Mouse (Mus musculus) G1E (cell line): Measurements from ENCODE around the gene Cideb. TPM values are rescaled to one million over a fixed set of nuclear protein-coding genes. Genes with fewer than 3 reads are reported as not detected.
A peak's percentile ranks its signal among the peaks of the same experiment; 100 is the strongest.
"Not testable (repeated sequence)": the region's sequence is repeated elsewhere in the genome, so short reads cannot be mapped to it uniquely, and the experiment has no call there.

ENCODE experiments used
- ATAC-seq: 2 replicates; pipeline ENCODE4 v1.8.0; 2016; ENCODE audit warnings: mild to moderate bottlenecking; ENCODE audit not compliant: insufficient number of reproducible peaks, poor library complexity, low FRiP score, severe bottlenecking; ENCODE audit errors: extremely low read depth
- DNase-seq: peaks from one replicate; pipeline ENCODE4 v3.0.0; 2012; ENCODE audit warnings: low spot score
- H3K27me3 ChIP-seq: 2 replicates; pipeline ENCODE4 v1.6.1; 2012; ENCODE audit warnings: mild to moderate bottlenecking, low read length, inconsistent platforms; ENCODE audit not compliant: insufficient read depth
- H3K36me3 ChIP-seq: replicated peaks from 2 replicates; pipeline ENCODE3; 2012; ENCODE audit warnings: mild to moderate bottlenecking, inconsistent platforms
- H3K4me1 ChIP-seq: 2 replicates; pipeline ENCODE4 v1.6.1; 2012; ENCODE audit warnings: low read depth, low read length, inconsistent platforms, mixed read lengths; ENCODE audit not compliant: insufficient read depth
- H3K4me3 ChIP-seq: 2 replicates; pipeline ENCODE4 v1.5.1; 2012; ENCODE audit warnings: low read depth, mild to moderate bottlenecking, inconsistent platforms, low read length, moderate library complexity, mixed read lengths
- H3K9me3 ChIP-seq: replicated peaks from 2 replicates; pipeline ENCODE4 v1.6.1; 2012; ENCODE audit warnings: inconsistent platforms
- CTCF ChIP-seq: IDR thresholded peaks from 2 replicates; pipeline ENCODE4 v1.5.1; 2012; ENCODE audit warnings: low read depth, low read length, inconsistent platforms, mixed read lengths
- GATA1 ChIP-seq: IDR thresholded peaks from 2 replicates; pipeline ENCODE4 v1.6.1; 2012; ENCODE audit warnings: borderline replicate concordance, low read length, inconsistent platforms, mixed read lengths
- GATA2 ChIP-seq: IDR thresholded peaks from 2 replicates; pipeline ENCODE4 v1.6.1; 2012; ENCODE audit warnings: low read depth, low read length, inconsistent platforms, borderline replicate concordance
- POLR2AphosphoS5 ChIP-seq: IDR thresholded peaks from 2 replicates; pipeline ENCODE4 v1.6.1; 2012; ENCODE audit warnings: low read depth, low read length, inconsistent platforms; ENCODE audit not compliant: insufficient replicate concordance
- TAL1 ChIP-seq: conservative IDR thresholded peaks from 2 replicates; pipeline ENCODE4 v1.6.1; 2012; ENCODE audit warnings: low read depth, low read length, inconsistent platforms, mixed read lengths
- polyA plus RNA-seq: library from polyadenylated mRNA; stranded (reverse); fragments of >175 nt; gene quantifications from 2 replicates; pipeline ENCODE4 v1.2.3, GENCODE M21; 2012
- total RNA-seq, 2 experiments: library from RNA; stranded (forward) in 1 of 2; stranded (reverse) in 1 of 2; fragments of 200-1000 nt in 1 of 2; fragments of >200 nt in 1 of 2; fragmentation: Nextera tagmentation in 1 of 2; gene quantifications; 2 replicates each; pipeline ENCODE4 v1.2.3; 2014 to 2017

Gene Cideb
- total and polyA plus RNA-seq, 3 experiments, result 0.38 TPM; not detected in 2

DNA sequence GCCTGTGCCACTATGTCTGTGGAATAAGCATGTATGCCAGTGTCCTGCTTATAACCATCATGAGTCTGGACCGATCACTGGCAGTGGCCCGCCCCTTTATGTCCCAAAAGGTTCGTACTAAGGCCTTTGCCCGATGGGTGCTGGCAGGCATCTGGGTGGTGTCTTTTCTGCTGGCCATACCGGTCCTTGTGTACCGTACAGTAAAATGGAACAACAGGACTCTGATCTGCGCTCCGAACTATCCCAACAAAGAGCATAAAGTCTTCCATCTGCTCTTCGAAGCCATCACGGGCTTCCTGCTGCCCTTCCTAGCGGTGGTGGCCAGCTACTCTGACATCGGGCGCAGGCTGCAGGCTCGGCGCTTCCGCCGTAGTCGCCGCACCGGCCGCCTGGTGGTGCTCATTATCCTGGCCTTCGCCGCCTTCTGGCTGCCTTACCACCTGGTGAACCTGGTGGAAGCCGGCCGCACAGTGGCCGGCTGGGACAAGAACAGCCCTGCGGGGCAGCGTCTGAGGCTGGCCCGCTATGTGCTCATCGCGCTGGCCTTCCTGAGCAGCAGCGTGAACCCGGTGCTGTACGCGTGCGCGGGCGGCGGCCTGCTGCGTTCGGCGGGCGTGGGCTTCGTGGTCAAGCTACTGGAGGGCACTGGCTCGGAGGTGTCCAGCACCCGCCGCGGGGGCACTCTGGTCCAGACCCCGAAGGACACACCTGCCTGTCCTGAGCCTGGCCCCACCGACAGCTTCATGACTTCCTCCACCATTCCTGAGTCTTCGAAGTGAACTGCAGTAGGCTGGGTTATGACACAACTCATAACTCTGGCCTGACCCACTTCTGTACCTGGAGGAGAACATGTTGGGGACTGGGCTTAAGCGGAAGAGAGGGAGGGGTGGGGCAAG lies 9.5 kb upstream of the Cideb start:
- no peak for ATAC-seq
- no peak for TF ChIP-seq TAL1
- TF ChIP-seq GATA2, result no peak
- Histone ChIP-seq H3K36me3 (no peaks in the 10 kb centered on the region), H3K4me1 (peaks cover 93% of the 10 kb centered on the region), H3K4me3 (peak overlapping the region; percentile 44; the same call in 1 of the 2 replicates), H3K27me3 (peaks cover 11% of the 10 kb centered on the region), H3K9me3 (peaks cover 7% of the 10 kb centered on the region)
- no peak for DNase-seq

DNA sequence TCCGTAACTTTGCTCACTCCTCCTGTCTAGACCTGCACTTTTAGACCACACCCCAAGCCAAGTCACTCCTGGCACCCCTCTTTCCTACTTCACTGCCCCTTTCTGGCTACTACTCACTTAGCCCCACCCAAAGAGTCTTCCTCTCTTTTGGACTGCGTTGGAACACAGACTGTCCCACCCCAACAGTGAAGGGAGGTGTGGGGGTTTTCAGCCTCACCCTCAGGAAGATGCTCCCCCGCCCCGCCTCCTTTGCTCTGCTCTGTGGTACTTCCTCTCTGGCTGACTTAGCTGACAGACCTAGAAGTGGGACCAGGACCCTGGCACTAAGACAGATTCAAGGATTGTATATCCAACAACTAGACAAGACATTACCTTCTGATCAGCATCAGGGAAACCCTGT lies 7.4 kb upstream of the Cideb start, which contains the start of gene Ltb4r1:
TSS of gene Ltb4r1 (plus strand) at position 267 of the 400 bp plus-strand sequence.
- TF ChIP-seq TAL1, result no peak
- no peak for TF ChIP-seq CTCF
- no peak for TF ChIP-seq POLR2AphosphoS5
- TF ChIP-seq GATA1, result no peak
- TF ChIP-seq GATA2, result no peak
- H3K27me3 ChIP-seq, result peaks cover 7% of the 10 kb centered on the region; the same call in 1 of the 2 replicates
- peaks cover 5% of the 10 kb centered on the region for H3K36me3 ChIP-seq
- peak within 1 kb of the TSS; percentile 42; the same call in 1 of the 2 replicates for H3K4me3 ChIP-seq
- H3K9me3 ChIP-seq, result peaks cover 10% of the 10 kb centered on the region
- no peak for ATAC-seq
- peaks cover 85% of the 10 kb centered on the region for H3K4me1 ChIP-seq
- DNase-seq, result peak; percentile 38

DNA sequence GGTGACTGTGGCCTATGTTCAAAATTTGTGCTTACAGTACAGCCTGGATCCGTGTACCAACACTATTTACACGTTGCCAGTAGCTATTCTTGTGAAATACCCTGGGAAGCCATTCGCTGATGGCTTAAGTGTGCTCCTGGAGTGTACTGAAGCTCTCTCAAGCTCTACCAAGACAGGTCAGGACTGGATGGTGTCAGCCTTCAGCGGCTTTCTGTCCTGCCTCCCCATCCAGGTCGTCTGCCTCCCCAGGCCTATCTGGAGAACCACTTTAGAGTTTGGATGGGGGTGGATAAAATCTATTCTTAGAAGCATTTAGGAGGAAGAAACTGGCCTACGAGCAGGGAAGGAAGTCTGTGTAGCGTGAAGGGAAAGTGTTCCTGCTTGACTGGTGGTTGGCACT lies 4.9 kb upstream of the Cideb start:
- H3K36me3 ChIP-seq, result peaks cover 7% of the 10 kb centered on the region
- ATAC-seq (no peak), DNase-seq (no peak)
- TF ChIP-seq CTCF (no peak), GATA1 (no peak), GATA2 (no peak), POLR2AphosphoS5 (no peak), TAL1 (no peak)
- peaks cover 67% of the 10 kb centered on the region for H3K4me1 ChIP-seq
- peaks cover 9% of the 10 kb centered on the region for H3K9me3 ChIP-seq
- peaks cover 7% of the 10 kb centered on the region; the same call in 1 of the 2 replicates for H3K27me3 ChIP-seq
- no peak overlapping the region for H3K4me3 ChIP-seq

DNA sequence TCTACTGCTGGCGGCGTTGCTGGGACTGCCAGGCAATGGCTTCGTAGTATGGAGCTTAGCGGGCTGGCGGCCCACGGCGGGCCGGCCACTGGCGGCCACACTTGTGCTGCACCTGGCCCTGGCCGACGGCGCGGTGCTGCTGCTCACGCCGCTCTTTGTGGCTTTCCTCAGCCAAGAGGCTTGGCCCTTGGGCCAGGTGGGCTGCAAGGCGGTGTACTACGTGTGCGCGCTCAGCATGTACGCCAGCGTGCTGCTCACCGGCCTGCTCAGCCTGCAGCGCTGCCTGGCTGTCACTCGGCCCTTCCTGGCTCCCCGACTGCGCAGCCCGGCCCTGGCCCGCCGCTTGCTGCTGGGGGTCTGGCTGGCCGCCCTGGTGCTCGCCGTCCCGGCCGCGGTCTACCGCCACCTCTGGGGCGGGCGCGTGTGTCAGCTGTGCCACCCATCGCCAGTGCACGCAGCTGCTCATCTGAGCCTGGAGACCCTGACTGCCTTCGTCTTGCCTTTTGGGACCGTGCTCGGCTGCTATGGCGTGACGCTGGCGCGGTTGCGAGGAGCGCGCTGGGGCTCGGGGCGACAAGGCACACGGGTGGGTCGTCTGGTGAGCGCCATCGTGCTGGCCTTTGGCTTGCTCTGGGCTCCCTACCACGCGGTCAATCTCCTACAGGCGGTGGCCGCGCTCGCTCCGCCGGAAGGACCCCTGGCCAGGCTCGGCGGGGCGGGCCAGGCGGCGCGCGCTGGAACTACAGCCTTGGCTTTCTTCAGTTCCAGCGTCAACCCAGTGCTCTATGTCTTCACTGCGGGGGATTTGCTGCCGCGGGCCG lies 4.0 kb upstream of the Cideb start:
- Histone ChIP-seq H3K9me3 (peaks cover 3% of the 10 kb centered on the region; the same call in 1 of the 2 replicates), H3K4me1 (peaks cover 63% of the 10 kb centered on the region), H3K4me3 (0 out of 2 replicates have a peak overlapping the region, but pooled peaks have one; percentile 9), H3K27me3 (peaks cover 7% of the 10 kb centered on the region; the same call in 1 of the 2 replicates), H3K36me3 (peaks cover 14% of the 10 kb centered on the region)
- TF ChIP-seq GATA1, result no peak
- no peak for TF ChIP-seq GATA2
- TF ChIP-seq TAL1, result no peak
- no peak for TF ChIP-seq POLR2AphosphoS5
- TF ChIP-seq CTCF, result no peak
- DNase-seq (no peak), ATAC-seq (no peak)

DNA sequence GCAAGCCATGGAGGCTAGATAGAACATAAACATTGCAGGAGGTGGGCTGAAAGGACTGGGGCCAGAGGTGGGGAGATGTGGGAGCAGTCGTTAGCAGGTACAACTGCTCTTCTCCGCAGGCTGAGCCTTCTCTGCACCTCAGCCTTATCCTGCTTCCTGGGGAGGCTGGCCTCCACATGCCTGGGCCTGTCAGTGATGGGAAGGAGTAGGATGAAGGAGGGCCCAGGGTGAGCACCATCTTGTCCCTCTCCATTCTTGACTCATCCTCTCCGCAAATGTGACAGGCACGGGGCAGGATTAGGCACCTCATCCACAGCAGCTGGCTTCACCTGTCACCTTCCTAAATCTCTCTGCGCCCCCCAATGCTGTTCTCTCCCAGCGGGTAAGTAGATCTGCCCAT lies 2.9 kb upstream of the Cideb start, which contains the start of gene Ltb4r2:
TSS of gene Ltb4r2 (plus strand) at position 266 of the 400 bp plus-strand sequence.
- Histone ChIP-seq H3K27me3 (peaks cover 7% of the 10 kb centered on the region; the same call in 1 of the 2 replicates), H3K36me3 (peaks cover 21% of the 10 kb centered on the region), H3K4me3 (0 out of 2 replicates have a peak within 1 kb of the TSS, but pooled peaks have one; percentile 9), H3K9me3 (peaks cover 3% of the 10 kb centered on the region; the same call in 1 of the 2 replicates), H3K4me1 (peaks cover 57% of the 10 kb centered on the region)
- ATAC-seq (no peak), DNase-seq (no peak)
- TF ChIP-seq TAL1, result no peak
- TF ChIP-seq GATA1, result no peak
- no peak for TF ChIP-seq POLR2AphosphoS5
- no peak for TF ChIP-seq CTCF
- no peak for TF ChIP-seq GATA2

DNA sequence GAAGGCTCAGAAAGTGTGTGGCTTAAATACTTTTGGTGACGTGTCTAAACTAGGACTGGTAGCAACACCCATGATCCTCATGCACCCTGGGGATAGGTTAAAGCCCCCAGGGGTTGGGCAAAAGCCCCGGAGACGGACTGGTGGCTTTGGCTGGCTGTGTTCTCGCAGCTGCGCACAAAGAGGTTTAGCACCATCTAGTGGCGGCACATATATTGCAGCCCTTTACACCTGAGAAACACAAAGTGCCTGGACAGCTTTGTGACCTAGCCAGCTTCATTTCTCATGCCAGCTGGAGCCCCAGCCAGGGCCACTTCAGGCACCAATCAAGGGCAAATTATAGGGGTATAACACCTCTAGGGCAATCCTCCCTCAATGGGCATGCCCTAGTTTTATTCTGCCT lies 1.9 kb upstream of the Cideb start:
- TF ChIP-seq CTCF, result peak; percentile 60
- not testable (repeated sequence) for ATAC-seq, H3K9me3 ChIP-seq, DNase-seq, H3K27me3 ChIP-seq, H3K4me3 ChIP-seq
- Histone ChIP-seq H3K4me1 (peaks cover 47% of the 10 kb centered on the region), H3K36me3 (peaks cover 31% of the 10 kb centered on the region)
